ENCODE assay signal across 21 mouse cellular contexts in the genomic region with DNA sequence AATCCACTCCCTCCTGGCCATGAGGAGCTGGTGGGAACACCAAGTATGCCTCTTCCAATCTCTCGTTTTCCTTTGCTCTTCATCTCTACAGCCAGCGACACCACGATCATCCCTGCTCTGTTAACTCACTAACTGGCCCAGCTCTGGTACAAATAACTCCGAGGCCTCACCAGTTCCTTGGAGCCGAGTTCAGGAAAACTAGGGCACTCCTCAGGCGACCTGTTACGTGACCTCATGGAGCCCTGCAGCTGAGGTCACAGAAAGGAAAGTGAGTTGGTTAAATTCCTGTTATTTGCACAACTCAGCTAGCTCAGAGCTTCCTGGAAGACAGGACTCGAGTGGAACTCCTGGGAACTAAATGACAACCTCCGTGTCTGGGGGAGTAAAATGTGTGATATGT. TPM values are rescaled to one million over a fixed set of nuclear protein-coding genes. Genes with fewer than 3 reads are reported as not detected.
A peak's percentile ranks its signal among the peaks of the same experiment; 100 is the strongest.
DNase-seq lines count a peak whose midpoint lies in the region; ATAC-seq and TF ChIP-seq lines count a peak whose summit lies in the region.
"Had no signal": no experiment of that assay in that cellular context is flagged by ENCODE, and none has a peak within 500 bp of the region (broad histone marks: within the 10 kb centered on the region; RNA-seq: fewer than 3 reads in every experiment).

No protein-coding gene starts in this region.

- no peak for TF ChIP-seq CTCF in midbrain, postnatal 0 days (IDR thresholded peaks at IDR 0.05)

- H3K36me3 ChIP-seq in kidney, embryonic 14.5 days (ENCODE audit: control insufficient read depth, insufficient read depth, low read length): no peaks in the 10 kb centered on the region
- H3K36me3 ChIP-seq in myocyte (ENCODE audit: control insufficient read depth, insufficient read depth): no peaks in the 10 kb centered on the region
- H3K36me3 ChIP-seq in midbrain, postnatal 0 days (ENCODE audit: insufficient read depth, low read length): no peaks in the 10 kb centered on the region
- H3K36me3 ChIP-seq: embryonic facial prominence, embryonic 12.5 days; forebrain, embryonic 15.5 days; heart, embryonic 15.5 days had no signal

- no peak overlapping the region for H3K27ac ChIP-seq in kidney, embryonic 14.5 days (ENCODE audit: low read depth, low read length)
- H3K27ac ChIP-seq in midbrain, postnatal 0 days (ENCODE audit: low read depth, low read length): no peak overlapping the region
- H3K27ac ChIP-seq: embryonic facial prominence, embryonic 12.5 days; forebrain, embryonic 15.5 days; heart, embryonic 15.5 days had no signal

- no peak overlapping the region for H3K9ac ChIP-seq in kidney, embryonic 14.5 days (ENCODE audit: low read depth, low read length)
- H3K9ac ChIP-seq in midbrain, postnatal 0 days (replicated peaks; ENCODE audit: low read length, poor library complexity, severe bottlenecking): no peak overlapping the region
- H3K9ac ChIP-seq: embryonic facial prominence, embryonic 12.5 days; forebrain, embryonic 15.5 days; heart, embryonic 15.5 days had no signal

- WGBS in kidney, embryonic 14.5 days: 69% methylated on average over 9 of the region's 9 CpGs
- 82% methylated on average over 9 of the region's 9 CpGs for WGBS in midbrain, postnatal 0 days

- H3K4me1 ChIP-seq in kidney, embryonic 14.5 days (ENCODE audit: control insufficient read depth, insufficient read depth, low read length): no peaks in the 10 kb centered on the region
- H3K4me1 ChIP-seq in midbrain, postnatal 0 days (ENCODE audit: insufficient read depth, low read length): no peaks in the 10 kb centered on the region; the same call in 1 of the 2 replicates

- DNase-seq in kidney, adult 11 months: peak; percentile 74
- no peak for DNase-seq in kidney, postnatal 4 days
- DNase-seq in kidney, adult 9 months: peak; percentile 83
- no peak for DNase-seq in midbrain, postnatal 0 days (ENCODE audit: low spot score)
- no peak for DNase-seq in gastrocnemius, postnatal 25 days
- DNase-seq: adrenal gland, postnatal 10 days; cerebellum, adult 11-12 months; cerebellum, adult 9-10 months; cerebellum, postnatal 25 days; heart, adult 18-20 months; heart, postnatal 14 days had no signal

- no peak for TF ChIP-seq POLR2A in myocyte (IDR thresholded peaks at IDR 0.05; ENCODE audit: insufficient read length, low read depth)

- H3ac ChIP-seq in myocyte (ENCODE audit: control insufficient read depth, insufficient read length): no peak overlapping the region

- H3K79me2 ChIP-seq in myocyte (ENCODE audit: control insufficient read depth, insufficient read depth): no peaks in the 10 kb centered on the region

- no peak for ATAC-seq in kidney, embryonic 14.5 days (ENCODE audit: low FRiP score, low TSS enrichment)
- no peak for ATAC-seq in midbrain, postnatal 0 days (ENCODE audit: low FRiP score)
- ATAC-seq: forebrain, embryonic 15.5 days had no signal

- no peaks in the 10 kb centered on the region for H3K9me3 ChIP-seq in kidney, embryonic 14.5 days (ENCODE audit: control insufficient read depth, low read length)
- no peaks in the 10 kb centered on the region for H3K9me3 ChIP-seq in midbrain, postnatal 0 days (ENCODE audit: low read length)
- H3K9me3 ChIP-seq: embryonic facial prominence, embryonic 12.5 days; forebrain, embryonic 15.5 days; heart, embryonic 15.5 days had no signal

- H3K4me3 ChIP-seq in kidney, embryonic 14.5 days (ENCODE audit: low read length): no peak overlapping the region
- no peak overlapping the region for H3K4me3 ChIP-seq in myocyte
- H3K4me3 ChIP-seq in midbrain, postnatal 0 days (ENCODE audit: low read depth, low read length): no peak overlapping the region
- H3K4me3 ChIP-seq: embryonic facial prominence, embryonic 12.5 days; forebrain, embryonic 15.5 days; heart, embryonic 15.5 days had no signal

- peaks cover 4% of the 10 kb centered on the region; the same call in 1 of the 2 replicates for H3K27me3 ChIP-seq in kidney, embryonic 14.5 days (ENCODE audit: control insufficient read depth, insufficient read depth, low read length)
- no peaks in the 10 kb centered on the region for H3K27me3 ChIP-seq in myocyte (ENCODE audit: control insufficient read depth, insufficient read depth, insufficient read length)
- 0 out of 2 replicates have a peak, but pooled peaks cover 9% of the 10 kb centered on the region for H3K27me3 ChIP-seq in midbrain, postnatal 0 days (ENCODE audit: insufficient read depth, low read length)

- no peak overlapping the region for H3K4me2 ChIP-seq in kidney, embryonic 14.5 days (replicated peaks; ENCODE audit: low read depth, low read length)
- H3K4me2 ChIP-seq in myocyte (ENCODE audit: low read depth): peak overlapping the region; percentile 10
- no peak overlapping the region for H3K4me2 ChIP-seq in midbrain, postnatal 0 days (ENCODE audit: low read depth, low read length, poor library complexity, severe bottlenecking)
- H3K4me2 ChIP-seq: embryonic facial prominence, embryonic 12.5 days; forebrain, embryonic 15.5 days; heart, embryonic 11.5 days; heart, embryonic 15.5 days had no signal

TF ChIP-seq in myocyte, 11 proteins besides CTCF, POLR2A, EP300 and RAD21:
- TF ChIP-seq TCF3 (IDR thresholded peaks at IDR 0.05; ENCODE audit: insufficient read length, low read depth): no peak
- TF ChIP-seq MYOD1 (IDR thresholded peaks at IDR 0.05; ENCODE audit: control insufficient read depth in 1 of 3, insufficient read length in 2 of 3, low read depth in 2 of 3): no peak
- no peak for TF ChIP-seq REST (IDR thresholded peaks at IDR 0.05; ENCODE audit: insufficient read depth, insufficient read length)
- no peak for TF ChIP-seq MYOG (IDR thresholded peaks at IDR 0.05; ENCODE audit: control insufficient read depth in 1 of 3, insufficient read depth in 1 of 3, insufficient read length in 2 of 3, low read depth in 2 of 3)
- TF ChIP-seq CEBPB (IDR thresholded peaks at IDR 0.05; ENCODE audit: insufficient read depth, poor library complexity, severe bottlenecking): no peak
- TF ChIP-seq E2F4 (IDR thresholded peaks at IDR 0.05; ENCODE audit: insufficient read depth): no peak

RNA-seq across cellular contexts. Expression of gene Cdcp1, which starts 2.5 kb away (rescaled TPM):
- 5.4 and 10.2 TPM in 2 replicates for polyA plus RNA-seq in kidney, embryonic 14.5 days (2014; fragmentation: Nextera tagmentation; extraction: Ambion mirVana)
- polyA plus RNA-seq in myocyte (2012; fragmentation: generic; extraction: Trizol): not detected
- total RNA-seq in midbrain, postnatal 0 days (2014; rRNA removed): 0.44 and 0.61 TPM in 2 replicates
- 0.17 and 0.25 TPM in 2 replicates for polyA plus RNA-seq in midbrain, postnatal 0 days (2015; fragmentation: Nextera tagmentation; extraction: Ambion mirVana)
- not detected for total RNA-seq in gastrocnemius, postnatal 25 days (2021)
- total RNA-seq: gastrocnemius, adult 8-10 months; gastrocnemius, postnatal 4 days; MEL had no signal
- polyA plus RNA-seq: C2C12 had no signal

RNA-seq across cellular contexts. Expression of gene Tmem158, which starts 47.2 kb away (rescaled TPM):
- 5.8 and 8.2 TPM in 2 replicates for polyA plus RNA-seq in kidney, embryonic 14.5 days (2014; fragmentation: Nextera tagmentation; extraction: Ambion mirVana)
- 14.0 TPM for polyA plus RNA-seq in myocyte (2012; fragmentation: generic; extraction: Trizol)
- total RNA-seq in midbrain, postnatal 0 days (2014; rRNA removed): 183 and 207 TPM in 2 replicates
- 61.4 and 78.6 TPM in 2 replicates for polyA plus RNA-seq in midbrain, postnatal 0 days (2015; fragmentation: Nextera tagmentation; extraction: Ambion mirVana)
- total RNA-seq in gastrocnemius, postnatal 25 days (2021): 1 to 10 TPM in 1 of 2 experiments, under 1 TPM in 1; 1.00 to 3.1 TPM

Comparison
In these comparisons a context has a peak if more than half of its experiments do, and no peak if none do; other contexts are left out.
1. DNase-seq: peak in kidney, adult 11 months (single experiment) and kidney, adult 9 months (single experiment); none in kidney, postnatal 4 days (0 of 2), midbrain, postnatal 0 days (single experiment) and gastrocnemius, postnatal 25 days (single experiment).